Mouse (Mus musculus) testis, adult 2 months (tissue): Measurements from ENCODE around the gene Cables2.

Source experiments
- CTCF ChIP-seq: fragments of 200-500 bp; IDR thresholded peaks from 2 replicates; pipeline ENCODE4 v1.5.1; 2012; ENCODE audit warnings: low read depth, mild to moderate bottlenecking, inconsistent platforms, low read length, moderate library complexity; ENCODE audit not compliant: control insufficient read depth, insufficient read depth, insufficient replicate concordance
- POLR2A ChIP-seq: fragments of 200-500 bp; IDR thresholded peaks from 2 replicates; pipeline ENCODE4 v1.6.1; 2012; ENCODE audit warnings: low read depth, mild to moderate bottlenecking, inconsistent platforms, low read length, moderate library complexity; ENCODE audit not compliant: control insufficient read depth

DNA sequence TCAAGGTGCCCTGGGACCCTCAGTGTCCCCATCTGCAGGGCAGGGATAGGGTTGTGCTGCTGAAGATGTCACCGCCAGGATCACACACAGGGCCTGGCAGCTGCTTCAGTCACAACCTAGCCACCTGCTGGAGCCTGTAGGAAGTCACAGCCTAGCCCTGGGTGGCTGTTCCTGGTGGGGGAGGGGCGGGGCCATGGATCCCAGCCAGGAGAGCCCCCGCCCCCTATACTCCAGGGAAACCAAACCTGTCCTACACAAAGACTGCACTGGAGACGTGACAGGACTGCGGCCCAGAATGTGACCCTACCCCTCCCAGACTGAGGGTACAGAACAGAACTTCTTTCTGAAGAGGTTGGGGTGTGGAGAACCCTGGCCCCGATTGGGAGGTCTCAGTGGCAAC is 51.0 kb downstream of the Cables2 start:
- TF ChIP-seq POLR2A (no peak), CTCF (no peak)
